Mouse (Mus musculus) neural tube, embryonic 12.5 days (tissue): ENCODE measurements around the gene Fcgr3. TPM values are rescaled to one million over a fixed set of nuclear protein-coding genes. Genes with fewer than 3 reads are reported as not detected.
"Not testable (repeated sequence)": the region's sequence is repeated elsewhere in the genome, so short reads cannot be mapped to it uniquely, and the experiment has no call there.

ENCODE experiments used
- ATAC-seq: fragments of 200-750 bp; cut with Nextera tagmentation; 2 replicates; pipeline ENCODE4 v1.8.0; 2017; ENCODE audit warnings: low read depth, mild to moderate bottlenecking, moderate TSS enrichment, moderate library complexity; ENCODE audit not compliant: low FRiP score
- H3K27ac ChIP-seq: fragments of 300-500 bp; sonication (generic); 2 replicates; pipeline ENCODE4 v1.5.1; 2016
- H3K27me3 ChIP-seq: fragments of 300-500 bp; sonication (generic); replicated peaks from 2 replicates; pipeline ENCODE4 v1.6.1; 2016; ENCODE audit warnings: mild to moderate bottlenecking
- H3K36me3 ChIP-seq: fragments of 300-500 bp; sonication (generic); 2 replicates; pipeline ENCODE4 v1.6.1; 2016; ENCODE audit warnings: mild to moderate bottlenecking
- H3K4me1 ChIP-seq: fragments of 300-500 bp; sonication (generic); 2 replicates; pipeline ENCODE4 v1.6.1; 2016
- H3K4me2 ChIP-seq: fragments of 300-500 bp; sonication (generic); replicated peaks from 2 replicates; pipeline ENCODE4 v1.6.1; 2016; ENCODE audit warnings: mild to moderate bottlenecking
- H3K4me3 ChIP-seq: fragments of 300-500 bp; sonication (generic); 2 replicates; pipeline ENCODE4 v1.5.1; 2016
- H3K9ac ChIP-seq: fragments of 300-500 bp; sonication (generic); 2 replicates; pipeline ENCODE4 v1.6.1; 2016; ENCODE audit warnings: mild to moderate bottlenecking
- H3K9me3 ChIP-seq: fragments of 300-500 bp; sonication (generic); 2 replicates; pipeline ENCODE4 v1.6.1; 2016; ENCODE audit warnings: mild to moderate bottlenecking
- WGBS: fragments of 180-500 bp; shearing (Covaris S2); methylation state at CpG from one replicate; pipeline ENCODE4 v1.1.7; 2016; 5-methylcytosine and 5-hydroxymethylcytosine counted together
- polyA plus RNA-seq: library from polyadenylated mRNA; unstranded; fragments of >200 nt; fragmentation: Nextera tagmentation; extraction: Ambion mirVana; gene quantifications from 2 replicates; pipeline ENCODE4 v1.2.1, GENCODE M21; 2016

Gene Fcgr3
- polyA plus RNA-seq, 1 experiment from 2014 or later: 7.4 TPM

DNA sequence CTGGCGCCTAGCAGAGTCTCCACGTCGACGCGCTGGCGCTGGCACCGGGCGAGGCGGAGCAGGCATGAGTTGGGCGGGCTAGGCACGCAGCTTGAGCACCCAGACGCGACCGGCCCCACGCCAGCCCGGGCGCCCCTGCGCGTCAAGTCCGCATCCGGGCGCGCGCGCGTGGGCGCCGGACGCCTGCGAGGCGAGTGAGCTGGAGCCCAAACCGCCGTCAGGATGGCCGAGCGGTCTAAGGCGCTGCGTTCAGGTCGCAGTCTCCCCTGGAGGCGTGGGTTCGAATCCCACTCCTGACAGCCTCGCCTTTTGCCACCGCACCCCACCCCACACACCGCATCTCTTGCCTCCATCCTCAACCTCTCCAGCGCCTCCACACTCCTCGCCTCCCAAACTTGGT, 1.0 kb upstream of the Fcgr3 start:
- H3K9me3 ChIP-seq, H3K9ac ChIP-seq, H3K27ac ChIP-seq, H3K36me3 ChIP-seq, H3K4me1 ChIP-seq: not testable (repeated sequence)
- H3K4me3 ChIP-seq: peak overlapping the region; percentile 33; the same call in 1 of the 2 replicates
- peak; percentile 6 for ATAC-seq
- WGBS: 5% methylated on average over 32 of the region's 45 CpGs
- H3K4me2 ChIP-seq: peak overlapping the region; percentile 52
- H3K27me3 ChIP-seq: peaks cover 44% of the 10 kb centered on the region

DNA sequence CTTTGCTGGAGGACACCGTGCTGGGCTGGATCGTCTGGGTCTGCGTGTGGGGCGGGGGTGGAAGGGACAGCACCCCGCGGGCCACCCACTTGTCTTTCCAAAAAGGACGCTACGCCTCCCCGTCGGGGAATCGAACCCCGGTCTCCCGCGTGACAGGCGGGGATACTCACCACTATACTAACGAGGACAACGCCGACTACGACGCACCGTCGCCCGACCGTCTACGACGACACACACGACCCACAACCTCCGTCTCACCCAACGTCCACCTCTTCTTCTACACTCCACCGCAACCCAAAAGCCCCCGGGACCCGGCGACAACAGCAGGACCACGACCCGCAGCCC, 480 bp upstream of the Fcgr3 start:
- H3K36me3 ChIP-seq, H3K4me1 ChIP-seq, H3K9ac ChIP-seq, H3K27ac ChIP-seq, H3K9me3 ChIP-seq: not testable (repeated sequence)
- peaks cover 43% of the 10 kb centered on the region for H3K27me3 ChIP-seq
- WGBS: 1% methylated on average over 25 of the region's 35 CpGs
- peak overlapping the region; percentile 51; the same call in 1 of the 2 replicates for H3K4me2 ChIP-seq
- ATAC-seq: peak; percentile 31
- 0 out of 2 replicates have a peak overlapping the region, but pooled peaks have one; percentile 15 for H3K4me3 ChIP-seq

DNA sequence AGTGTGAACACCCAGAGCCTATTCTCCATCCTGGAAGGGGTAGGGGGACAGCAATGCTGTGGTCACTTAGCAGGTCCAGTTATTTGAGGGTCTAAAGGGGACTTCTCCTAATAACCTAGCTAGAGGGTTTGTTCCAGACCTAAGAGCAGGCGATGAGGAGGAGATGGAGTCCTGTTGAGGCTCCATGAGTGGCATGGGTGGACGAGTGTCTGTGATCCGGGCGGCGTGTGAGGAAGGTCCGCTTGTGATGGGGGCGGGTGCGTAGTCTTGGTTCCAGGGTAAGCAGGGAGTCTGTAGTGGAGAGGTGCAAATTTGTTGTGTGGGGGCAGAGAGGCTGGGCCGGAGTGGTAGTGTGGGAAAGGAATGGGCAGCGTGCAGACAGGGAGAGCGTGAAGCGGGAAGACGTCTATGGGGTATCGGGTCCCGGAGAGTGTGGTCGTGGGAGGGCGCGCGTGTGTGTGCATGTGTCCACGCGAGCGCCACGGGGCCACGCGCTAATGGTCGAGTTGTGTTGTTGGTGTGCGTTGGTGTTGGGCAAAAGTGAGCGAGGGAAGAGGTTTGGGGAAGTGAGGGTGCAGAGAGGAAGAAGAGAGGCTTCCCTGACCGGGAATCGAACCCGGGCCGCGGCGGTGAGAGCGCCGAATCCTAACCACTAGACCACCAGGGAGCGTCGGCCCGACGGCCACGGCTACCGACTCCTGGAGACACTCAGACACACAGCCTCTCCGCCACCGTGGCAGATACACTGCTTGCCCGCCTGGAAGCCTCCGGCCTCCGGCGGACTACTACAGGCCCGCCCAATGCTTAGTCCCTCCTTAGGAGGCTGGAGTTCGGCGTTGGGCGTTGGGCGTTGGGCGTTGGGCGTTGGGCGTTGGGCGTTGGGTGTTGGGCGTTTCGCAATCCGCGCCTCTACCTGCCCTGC, 905 bp downstream of the Fcgr3 start:
- peak overlapping the region; percentile 51 for H3K4me2 ChIP-seq
- 10% methylated on average over 41 of the region's 61 CpGs for WGBS
- H3K27ac ChIP-seq, H3K4me1 ChIP-seq, H3K36me3 ChIP-seq, H3K9me3 ChIP-seq: not testable (repeated sequence)
- peak overlapping the region; percentile 35 for H3K4me3 ChIP-seq
- 0 out of 2 replicates have a peak overlapping the region, but pooled peaks have one; percentile 6 for H3K9ac ChIP-seq
- ATAC-seq: peak; percentile 79
- H3K27me3 ChIP-seq: peaks cover 34% of the 10 kb centered on the region

DNA sequence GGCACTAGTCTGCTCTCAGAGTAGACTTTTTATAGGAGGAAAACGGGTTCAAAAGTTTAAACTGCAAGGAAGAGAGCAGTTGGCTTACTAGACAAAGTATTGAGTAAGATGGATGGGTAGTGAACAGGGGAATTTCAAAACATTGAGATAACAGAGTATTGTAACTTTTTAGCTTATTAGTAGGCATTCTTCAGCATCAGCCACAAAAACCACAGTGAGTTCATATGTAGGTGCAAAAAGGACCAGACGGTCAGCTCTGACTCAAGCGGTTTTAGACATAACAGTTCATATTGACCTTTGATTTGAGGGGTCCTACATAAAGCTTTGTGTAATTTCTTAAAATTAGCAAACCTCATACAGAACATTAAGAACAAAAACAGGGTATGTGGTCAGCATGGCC, 3.2 kb downstream of the Fcgr3 start:
- H3K4me3 ChIP-seq: no peak overlapping the region
- H3K4me1 ChIP-seq: peaks cover 3% of the 10 kb centered on the region
- H3K36me3 ChIP-seq: no peaks in the 10 kb centered on the region
- no peak overlapping the region for H3K9ac ChIP-seq
- no peak overlapping the region for H3K4me2 ChIP-seq
- no peaks in the 10 kb centered on the region for H3K9me3 ChIP-seq
- no peak overlapping the region for H3K27ac ChIP-seq
- peaks cover 28% of the 10 kb centered on the region for H3K27me3 ChIP-seq
- ATAC-seq: no peak
- WGBS: 94% methylated on average over 3 of the region's 3 CpGs

DNA sequence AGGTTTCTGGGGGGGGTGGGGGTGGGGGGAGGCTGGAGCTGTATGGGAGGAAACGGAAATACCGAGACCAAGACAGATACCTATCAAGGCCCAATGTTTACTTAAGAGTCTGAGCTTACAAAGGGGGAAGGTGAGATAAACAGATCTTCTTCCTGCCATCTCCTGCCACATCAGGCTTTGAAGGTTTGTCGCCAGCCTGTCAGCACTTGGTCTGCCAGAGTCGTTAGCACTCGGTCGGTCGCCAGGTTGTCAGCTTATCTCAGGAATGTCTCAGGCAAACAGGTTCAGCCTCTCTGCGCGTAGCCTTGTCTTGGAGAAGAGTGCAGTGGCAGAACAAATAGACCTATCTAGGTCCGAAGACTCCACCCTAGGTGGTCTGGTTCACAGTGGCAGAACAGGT, 4.3 kb downstream of the Fcgr3 start:
- Histone ChIP-seq H3K4me1 (peaks cover 3% of the 10 kb centered on the region), H3K4me2 (no peak overlapping the region), H3K9ac (no peak overlapping the region), H3K27ac (no peak overlapping the region), H3K27me3 (peaks cover 21% of the 10 kb centered on the region), H3K9me3 (no peaks in the 10 kb centered on the region), H3K4me3 (no peak overlapping the region), H3K36me3 (no peaks in the 10 kb centered on the region)
- WGBS: 59% methylated on average over 10 of the region's 10 CpGs
- no peak for ATAC-seq

DNA sequence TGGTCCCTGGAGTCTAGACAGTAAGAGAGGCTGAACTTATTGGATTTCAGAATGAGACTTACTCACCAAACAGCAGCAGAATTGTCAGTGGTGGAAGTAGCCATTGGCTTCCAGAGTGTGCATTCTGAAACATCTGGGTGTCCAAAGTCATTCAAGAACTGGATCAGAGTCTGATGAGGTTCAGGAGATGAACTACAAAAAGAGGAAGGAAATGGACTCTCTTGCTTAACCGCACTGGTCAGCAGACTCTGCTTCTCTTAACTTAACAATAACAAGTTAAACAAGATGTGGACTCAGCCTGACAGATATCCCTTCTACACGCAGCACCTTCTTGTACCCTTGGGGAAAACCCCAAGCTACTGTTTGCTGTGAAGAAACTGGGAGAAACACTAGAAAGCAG, 5.5 kb downstream of the Fcgr3 start:
- no peak overlapping the region for H3K9ac ChIP-seq
- no peak overlapping the region for H3K27ac ChIP-seq
- no peak overlapping the region for H3K4me3 ChIP-seq
- no peaks in the 10 kb centered on the region for H3K9me3 ChIP-seq
- H3K4me1 ChIP-seq: no peaks in the 10 kb centered on the region
- no peak overlapping the region for H3K4me2 ChIP-seq
- peaks cover 11% of the 10 kb centered on the region for H3K27me3 ChIP-seq
- H3K36me3 ChIP-seq: no peaks in the 10 kb centered on the region
- WGBS: 86% methylated on average over 2 of the region's 2 CpGs
- no peak for ATAC-seq

DNA sequence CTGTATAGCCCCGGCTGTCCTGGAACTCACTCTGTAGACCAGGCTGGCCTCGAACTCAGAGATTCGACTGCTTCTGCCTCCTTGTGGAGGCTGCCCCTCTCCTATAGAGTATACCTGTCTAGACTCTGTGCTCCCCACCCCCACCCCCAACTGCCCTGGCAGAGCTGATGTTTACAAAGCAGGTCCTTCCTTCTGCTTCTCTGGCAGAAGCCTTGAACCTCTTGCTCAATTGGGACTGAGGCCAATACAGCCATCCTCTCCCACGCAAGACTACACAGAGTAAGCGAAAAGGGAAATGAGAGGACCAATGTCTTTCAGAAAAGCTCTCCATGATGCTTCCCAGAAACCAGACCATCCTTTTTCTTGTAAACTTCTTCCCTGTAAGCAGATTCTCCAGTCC, 7.5 kb downstream of the Fcgr3 start:
- H3K9me3 ChIP-seq: no peaks in the 10 kb centered on the region
- H3K4me1 ChIP-seq: no peaks in the 10 kb centered on the region
- H3K27me3 ChIP-seq: no peaks in the 10 kb centered on the region
- H3K9ac ChIP-seq: no peak overlapping the region
- no peak for ATAC-seq
- no peak overlapping the region for H3K4me2 ChIP-seq
- H3K27ac ChIP-seq: no peak overlapping the region
- 84% methylated on average over 5 of the region's 5 CpGs for WGBS
- H3K4me3 ChIP-seq: no peak overlapping the region
- no peaks in the 10 kb centered on the region for H3K36me3 ChIP-seq

DNA sequence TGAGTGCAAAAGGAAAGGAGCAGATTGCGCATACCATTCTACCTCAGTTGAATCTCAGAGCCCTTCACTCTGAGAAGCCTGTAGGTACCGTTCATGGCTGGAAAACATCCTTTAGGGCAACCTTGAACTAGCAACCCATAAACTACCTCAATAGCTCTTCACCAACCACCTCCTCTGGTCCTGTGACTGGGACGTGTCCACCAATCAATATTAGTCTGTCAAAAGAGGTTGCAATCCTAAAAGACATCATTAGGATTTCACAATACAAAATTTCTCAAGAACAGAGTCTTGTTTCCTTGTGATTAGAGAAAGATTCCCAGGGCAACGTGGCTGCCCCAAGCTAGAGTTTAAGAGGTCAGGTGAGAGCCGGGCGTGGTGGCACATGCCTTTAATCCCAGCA, 11.4 kb downstream of the Fcgr3 start:
- Histone ChIP-seq H3K4me1 (no peaks in the 10 kb centered on the region), H3K27ac (no peak overlapping the region), H3K9ac (no peak overlapping the region), H3K36me3 (no peaks in the 10 kb centered on the region), H3K27me3 (no peaks in the 10 kb centered on the region), H3K4me2 (no peak overlapping the region), H3K4me3 (no peak overlapping the region), H3K9me3 (no peaks in the 10 kb centered on the region)
- ATAC-seq: no peak
- WGBS: 90% methylated on average over 6 of the region's 6 CpGs

DNA sequence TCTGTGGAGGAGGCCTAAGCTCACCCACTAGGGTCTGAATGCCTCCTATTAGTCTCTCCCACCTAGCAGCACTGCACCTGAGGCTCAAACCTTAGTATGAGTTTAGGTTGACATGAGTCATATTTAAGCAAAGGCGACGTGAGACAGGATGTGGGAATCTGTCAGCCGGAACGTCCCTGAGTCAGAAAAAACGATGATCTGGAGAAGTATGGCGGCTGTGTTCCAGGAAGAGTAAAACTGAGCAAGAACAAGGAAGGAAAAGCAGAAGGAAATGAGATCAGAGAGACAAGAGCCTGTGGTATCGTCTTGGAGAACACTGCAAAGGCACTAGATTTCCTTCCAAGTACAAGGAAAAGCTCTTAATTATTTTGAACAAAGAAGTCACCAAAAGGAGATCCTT, 14.0 kb downstream of the Fcgr3 start:
- Histone ChIP-seq H3K27ac (no peak overlapping the region), H3K9me3 (no peaks in the 10 kb centered on the region), H3K9ac (no peak overlapping the region), H3K4me1 (no peaks in the 10 kb centered on the region), H3K36me3 (no peaks in the 10 kb centered on the region), H3K27me3 (no peaks in the 10 kb centered on the region), H3K4me2 (no peak overlapping the region), H3K4me3 (no peak overlapping the region)
- 85% methylated on average over 7 of the region's 7 CpGs for WGBS
- ATAC-seq: no peak

DNA sequence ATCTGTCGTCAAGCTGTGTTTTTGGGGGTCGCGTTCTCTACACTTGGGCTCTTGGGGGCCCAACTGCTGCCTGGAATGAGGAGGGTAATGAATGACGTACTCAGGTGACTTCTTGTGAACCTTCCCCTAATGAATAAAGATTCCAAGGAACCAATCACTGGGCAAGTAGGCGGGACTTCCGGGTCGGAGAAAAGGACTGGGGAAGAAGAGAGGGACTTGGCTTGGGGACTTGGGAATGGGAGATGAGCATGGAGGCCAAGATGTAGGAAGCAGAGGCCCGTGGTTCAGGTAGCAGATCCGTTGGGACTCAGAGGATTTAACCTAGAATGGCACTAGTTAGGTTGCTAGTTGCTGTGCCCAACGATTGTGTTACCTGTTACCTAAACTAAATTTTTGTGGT, 15.5 kb downstream of the Fcgr3 start:
- WGBS: 49% methylated on average over 10 of the region's 10 CpGs
- no peak overlapping the region for H3K4me3 ChIP-seq
- no peaks in the 10 kb centered on the region for H3K4me1 ChIP-seq
- no peaks in the 10 kb centered on the region for H3K9me3 ChIP-seq
- H3K27me3 ChIP-seq: no peaks in the 10 kb centered on the region
- no peak overlapping the region for H3K27ac ChIP-seq
- no peak for ATAC-seq
- H3K4me2 ChIP-seq: peak overlapping the region; percentile 22; the same call in 1 of the 2 replicates
- no peaks in the 10 kb centered on the region for H3K36me3 ChIP-seq
- no peak overlapping the region for H3K9ac ChIP-seq

DNA sequence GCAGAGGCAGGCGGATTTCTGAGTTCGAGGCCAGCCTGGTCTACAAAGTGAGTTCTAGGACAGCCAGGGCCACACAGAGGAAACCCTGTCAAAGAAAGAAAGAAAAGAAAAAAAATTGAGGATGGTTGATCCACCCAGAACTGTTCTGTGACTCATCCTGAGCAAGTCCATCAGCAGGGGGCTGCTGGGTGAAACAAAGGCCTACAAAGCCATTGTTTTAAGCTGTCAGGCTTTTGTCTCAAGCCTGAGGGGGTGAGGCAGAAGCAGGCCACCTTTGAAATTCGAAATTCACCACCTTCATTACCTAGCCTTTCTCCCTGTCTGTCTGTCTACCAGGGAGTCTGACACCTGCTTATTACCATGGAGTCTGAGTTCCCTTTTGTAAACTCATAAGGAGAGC, 18.2 kb downstream of the Fcgr3 start:
- H3K4me3 ChIP-seq: no peak overlapping the region
- H3K27ac ChIP-seq: no peak overlapping the region
- H3K9ac ChIP-seq: no peak overlapping the region
- no peak for ATAC-seq
- no peaks in the 10 kb centered on the region for H3K27me3 ChIP-seq
- H3K9me3 ChIP-seq: no peaks in the 10 kb centered on the region
- H3K4me2 ChIP-seq: no peak overlapping the region
- no peaks in the 10 kb centered on the region for H3K36me3 ChIP-seq
- no peaks in the 10 kb centered on the region for H3K4me1 ChIP-seq
- WGBS: 70% methylated on average over 3 of the region's 3 CpGs

DNA sequence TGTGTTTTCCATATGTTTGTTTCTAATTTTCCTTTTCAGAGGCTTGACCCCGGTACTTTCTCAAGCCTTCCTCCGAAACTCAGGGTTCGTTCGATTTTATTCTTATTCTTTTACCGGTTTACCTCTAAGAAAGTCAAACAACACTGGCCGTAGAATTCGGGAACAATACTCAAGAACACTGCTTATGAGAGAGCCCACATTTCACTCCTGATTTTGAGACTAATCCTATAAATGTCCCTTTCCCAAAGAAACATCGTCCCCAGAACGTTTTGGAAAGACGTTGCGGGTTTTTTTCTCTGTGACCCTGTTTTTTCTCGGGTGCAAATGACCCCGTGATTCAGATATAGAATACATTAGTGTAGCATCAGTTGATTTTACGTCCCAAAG, 19.7 kb downstream of the Fcgr3 start:
- Histone ChIP-seq H3K36me3 (no peaks in the 10 kb centered on the region), H3K27ac (no peak overlapping the region), H3K9me3 (no peaks in the 10 kb centered on the region), H3K4me1 (no peaks in the 10 kb centered on the region), H3K9ac (peak overlapping the region; percentile 35; the same call in 1 of the 2 replicates), H3K4me3 (peak overlapping the region; percentile 66), H3K4me2 (peak overlapping the region; percentile 57), H3K27me3 (no peaks in the 10 kb centered on the region)
- peak; percentile 34 for ATAC-seq
- 7% methylated on average over 14 of the region's 14 CpGs for WGBS
